Mouse (Mus musculus) heart, postnatal 14 days (tissue): Measurements from ENCODE around the gene Tspan2. TPM values are rescaled to one million over a fixed set of nuclear protein-coding genes. Genes with fewer than 3 reads are reported as not detected.

ENCODE experiments used
- DNase-seq, 2 experiments: peaks; one replicate each; pipeline ENCODE4 v3.0.0; 2021 to 2022
- intact Hi-C: fragments of 180-260 bp; cut with DNase I; formaldehyde crosslinking; loops from one replicate; pipeline ENCODE4 v1.15.1; 2025
- total RNA-seq, 2 experiments: library from RNA; stranded (reverse); gene quantifications; 2 replicates each; pipeline ENCODE4 v1.2.3; 2021

The Tspan2 gene
- total RNA-seq, 2 experiments from 2014 or later = 21.8 to 22.1 TPM

GRCm38 (mm10) chr3:102757019-102757418 lies 22.7 kb downstream of the Tspan2 start:
- intact Hi-C loops = no loop called here
- DNase-seq = no peak

GRCm38 (mm10) chr3:102760236-102760635 lies 25.9 kb downstream of the Tspan2 start:
- no peak for DNase-seq
- intact Hi-C loops = loop anchor here (5.0 kb wide), 1 partner anchor 43 kb away; no protein-coding TSS in a partner anchor

- intact Hi-C loops = loop anchor here (5.0 kb wide), 1 partner anchor 45 kb away; no protein-coding TSS in a partner anchor
- DNase-seq = no peak
Observed at GRCm38 (mm10) chr3:102762388-102762787, 28.1 kb downstream of the Tspan2 start.

- intact Hi-C loops = loop anchor here (5.0 kb wide), 1 partner anchor 47 kb away; no protein-coding TSS in a partner anchor
- DNase-seq = peak; percentile 47
Observed at GRCm38 (mm10) chr3:102763713-102764400, 29.5 kb downstream of the Tspan2 start.

- intact Hi-C loops = loop anchor here (5.0 kb wide), 1 partner anchor 48 kb away; no protein-coding TSS in a partner anchor
- no peak for DNase-seq
Observed at GRCm38 (mm10) chr3:102764850-102765249, 30.5 kb downstream of the Tspan2 start.

- intact Hi-C loops = no loop called here
Observed at GRCm38 (mm10) chr3:102773018-102773417, 38.7 kb downstream of the Tspan2 start.

GRCm38 (mm10) chr3:102782618-102783017 lies 48.3 kb downstream of the Tspan2 start, which contains the start of gene Tshb:
Gene Tshb (minus strand): TSS chr3:102782718.
- no peak for DNase-seq

More at GRCm38 (mm10) chr3:102773018-102773417, 38.7 kb downstream of the Tspan2 start:
- no peak for DNase-seq

GRCm38 (mm10) chr3:102787369-102787768 lies 53.0 kb downstream of the Tspan2 start:
- intact Hi-C loops = no loop called here
- DNase-seq = no peak

More at GRCm38 (mm10) chr3:102782618-102783017, 48.3 kb downstream of the Tspan2 start, which contains the start of gene Tshb:
- intact Hi-C loops = no loop called here

- DNase-seq = peak; percentile 80 to 86
- intact Hi-C loops = loop anchor here (1.0 to 10.0 kb wide), 3 partner anchors 89 to 551 kb away; no protein-coding TSS in a partner anchor
Observed at GRCm38 (mm10) chr3:102803937-102804336, 69.6 kb downstream of the Tspan2 start.

- intact Hi-C loops = no loop called here
- no peak for DNase-seq
Observed at GRCm38 (mm10) chr3:102842386-102842785, 108.1 kb downstream of the Tspan2 start.

GRCm38 (mm10) chr3:102848661-102849060 lies 114.3 kb downstream of the Tspan2 start:
- intact Hi-C loops = no loop called here
- no peak for DNase-seq

Other genes starting within 250 kb of the Tspan2 start
- gene Tshb, start 48.2 kb downstream of the Tspan2 start, total RNA-seq = not detected
- gene Sycp1, start 201.6 kb downstream of the Tspan2 start, total RNA-seq = not detected
- under 1 TPM in 1 of 2 experiments, not detected in 1; 0.15 TPM for gene Nr1h5, start 229.6 kb downstream of the Tspan2 start, total RNA-seq